Mouse (Mus musculus) right cerebral cortex, postnatal 25 days (tissue): Measurements from ENCODE around the gene Adsl.

ENCODE experiments used
- DNase-seq: peaks from one replicate; pipeline ENCODE4 v3.0.0; 2022

Gene Adsl

DNA sequence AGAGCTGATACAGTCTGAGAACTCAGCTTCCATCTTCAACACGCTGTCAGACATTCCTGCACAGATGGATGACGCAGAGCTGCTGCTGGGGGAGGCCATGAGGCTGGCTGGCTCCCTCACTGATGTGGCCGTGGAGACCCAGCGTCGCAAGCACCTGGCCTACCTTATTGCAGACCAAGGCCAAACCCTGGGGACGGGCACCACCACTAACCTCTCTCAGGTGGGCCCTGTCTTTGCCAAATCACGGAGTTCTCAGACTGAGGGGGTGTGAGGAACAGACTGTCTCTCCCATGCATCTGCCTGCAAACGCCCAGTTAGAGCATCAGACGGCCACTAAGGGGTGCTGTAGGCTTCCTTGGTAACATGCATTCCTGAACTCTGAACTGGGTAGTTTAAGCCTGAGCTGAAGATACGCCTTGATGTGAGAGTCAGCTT lies 60.4 kb downstream of the Adsl start:
- DNase-seq = peak; percentile 58

DNA sequence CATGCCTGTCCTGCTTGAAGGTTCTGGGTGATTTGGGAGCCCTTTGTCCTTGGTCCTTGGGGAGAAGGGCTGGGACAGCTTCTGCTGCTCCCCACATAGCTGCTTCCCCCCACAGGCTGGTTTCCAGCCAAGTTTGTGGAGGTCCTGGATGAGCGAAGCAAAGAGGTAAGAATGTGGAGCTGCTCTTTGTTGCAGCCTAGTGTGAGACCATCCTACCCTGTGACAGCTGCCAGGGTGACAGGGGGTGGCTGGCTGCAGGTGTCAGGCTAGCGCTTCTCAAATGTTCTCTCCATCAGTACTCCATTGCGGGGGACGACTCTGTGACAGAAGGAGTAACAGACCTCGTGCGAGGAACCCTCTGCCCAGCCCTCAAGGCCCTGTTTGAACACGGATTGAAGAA lies 61.8 kb downstream of the Adsl start:
- DNase-seq = no peak

DNA sequence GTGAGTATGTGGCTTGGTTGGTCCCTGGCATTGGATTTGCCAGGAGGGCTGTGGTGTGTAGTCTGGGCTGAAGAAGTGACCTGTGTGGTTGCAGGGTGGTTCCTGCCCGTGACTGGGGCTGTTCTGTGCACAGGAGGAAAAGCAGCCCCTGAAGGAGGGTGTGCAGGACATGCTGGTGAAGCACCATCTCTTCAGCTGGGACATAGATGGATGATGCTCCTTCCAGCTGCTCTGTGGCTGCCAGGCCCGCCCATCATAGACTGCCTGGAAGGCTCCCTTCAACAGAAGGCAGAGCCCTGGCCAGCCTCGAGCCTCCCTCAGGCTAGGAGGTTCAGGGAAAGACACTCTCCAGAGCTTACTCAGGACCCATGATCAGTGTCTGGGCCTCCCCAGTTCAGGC lies 63.2 kb downstream of the Adsl start:
- DNase-seq = no peak

DNA sequence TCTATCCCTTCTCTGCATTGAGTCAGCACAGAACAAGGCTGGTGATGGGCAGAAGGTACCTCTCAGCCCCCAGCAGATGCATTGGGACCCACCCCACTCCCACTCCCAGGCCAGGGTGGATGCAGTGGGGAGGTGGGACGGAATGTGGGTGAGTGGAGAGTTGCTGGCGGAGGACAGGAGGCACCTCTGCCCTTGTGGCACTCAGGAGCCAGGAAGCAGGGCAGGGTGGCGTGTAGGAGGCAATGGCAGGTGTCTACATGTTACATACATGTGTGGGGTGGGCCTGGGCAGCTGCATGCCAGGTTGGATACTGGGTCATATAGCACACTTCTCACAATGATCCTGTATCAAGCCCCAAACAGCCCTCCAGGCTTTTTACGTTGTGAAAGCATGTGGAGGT lies 64.1 kb downstream of the Adsl start:
- DNase-seq = no peak

DNA sequence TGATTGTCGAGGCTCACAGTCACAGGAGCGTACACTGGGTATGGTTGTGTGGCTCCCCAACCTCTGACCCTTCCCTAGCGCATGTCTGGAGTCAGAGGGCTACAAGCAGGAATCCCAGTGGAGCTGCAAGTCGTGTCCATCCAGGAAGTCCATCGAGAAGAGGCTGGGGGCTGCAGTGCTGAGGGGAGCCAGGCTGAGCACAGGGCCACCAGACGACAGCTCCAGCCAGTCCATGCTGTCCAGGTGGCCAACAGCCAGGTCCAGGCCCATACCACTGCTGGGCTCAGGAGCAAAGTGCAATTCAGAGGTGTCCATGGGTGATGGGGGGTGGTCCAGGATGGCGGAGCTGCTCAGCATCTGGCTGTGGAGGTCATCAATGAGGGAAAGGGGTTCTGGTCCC lies 64.9 kb downstream of the Adsl start:
- DNase-seq = no peak

DNA sequence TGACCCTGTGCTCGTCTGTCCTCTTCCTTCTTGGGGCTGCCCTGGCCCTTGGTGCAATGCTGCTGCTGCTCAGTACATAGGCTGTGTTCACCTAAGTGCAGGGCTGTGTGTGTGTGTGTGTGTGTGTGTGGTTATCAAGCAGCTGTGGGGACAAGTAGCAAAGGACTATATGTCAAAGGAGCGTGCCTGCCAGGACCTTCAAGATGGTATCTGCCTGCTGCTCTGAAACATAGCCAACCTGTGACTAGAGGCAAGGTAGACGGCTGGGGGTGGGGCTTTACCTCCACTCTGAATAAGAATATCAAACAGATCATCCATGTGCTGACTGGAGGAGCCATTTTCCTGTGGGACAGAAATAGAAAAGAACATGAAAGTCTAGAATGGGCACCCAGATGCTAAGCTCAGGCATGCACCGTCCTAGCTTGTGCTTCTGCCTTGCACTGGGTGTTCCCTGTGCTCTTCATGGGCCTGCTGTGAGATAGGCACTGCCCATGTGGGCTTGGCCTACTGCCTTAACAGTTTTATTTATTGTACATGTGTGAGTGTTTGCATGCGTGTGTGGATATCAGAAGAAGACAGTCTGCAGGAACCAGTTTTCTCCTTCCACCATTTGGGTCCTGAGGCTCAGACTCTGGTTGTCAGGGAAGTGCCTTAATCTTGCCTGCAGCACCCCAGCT lies 66.9 kb downstream of the Adsl start:
- DNase-seq = no peak

DNA sequence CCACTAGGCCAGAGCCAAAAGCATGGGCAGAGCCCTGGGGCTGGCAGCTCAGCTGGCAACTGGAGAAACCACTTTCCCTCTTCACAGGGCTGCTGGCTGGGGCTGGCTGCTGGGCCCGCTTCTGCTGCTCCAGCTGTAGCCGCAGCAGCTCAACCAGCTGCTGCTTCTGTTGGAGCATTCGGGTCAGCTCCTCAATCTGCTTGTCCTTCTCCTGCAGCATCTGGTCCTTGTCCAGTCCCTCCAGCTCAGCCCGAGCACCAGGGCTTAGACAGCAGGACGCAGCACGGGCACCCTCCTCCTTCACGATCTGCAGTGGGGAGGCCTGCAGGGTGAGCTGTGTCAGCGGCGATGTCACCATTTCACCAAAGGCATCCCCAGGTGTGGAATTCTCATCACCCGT lies 68.2 kb downstream of the Adsl start:
- DNase-seq = no peak

DNA sequence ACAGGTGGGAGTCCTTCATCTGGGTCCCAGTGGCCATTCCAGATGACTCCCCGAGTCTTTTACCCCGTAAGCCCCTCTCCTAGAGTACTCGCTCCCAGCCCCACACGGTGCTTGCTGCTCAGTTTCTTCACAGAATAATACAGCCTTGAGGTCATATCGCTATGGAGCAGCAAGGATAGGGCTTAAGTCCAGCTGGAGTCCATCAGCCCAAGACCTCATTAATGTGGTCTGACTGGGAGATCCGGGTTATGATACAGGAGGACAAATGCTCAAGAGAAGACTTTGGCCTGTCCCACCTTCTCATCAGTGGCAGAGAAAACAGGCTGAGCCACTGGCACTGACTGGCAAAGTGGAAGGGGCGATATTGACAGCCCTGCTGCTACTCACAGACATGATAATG lies 69.0 kb downstream of the Adsl start:
- no peak for DNase-seq
